Mouse (Mus musculus): ENCODE measurements around the gene Cbx2.

DNA sequence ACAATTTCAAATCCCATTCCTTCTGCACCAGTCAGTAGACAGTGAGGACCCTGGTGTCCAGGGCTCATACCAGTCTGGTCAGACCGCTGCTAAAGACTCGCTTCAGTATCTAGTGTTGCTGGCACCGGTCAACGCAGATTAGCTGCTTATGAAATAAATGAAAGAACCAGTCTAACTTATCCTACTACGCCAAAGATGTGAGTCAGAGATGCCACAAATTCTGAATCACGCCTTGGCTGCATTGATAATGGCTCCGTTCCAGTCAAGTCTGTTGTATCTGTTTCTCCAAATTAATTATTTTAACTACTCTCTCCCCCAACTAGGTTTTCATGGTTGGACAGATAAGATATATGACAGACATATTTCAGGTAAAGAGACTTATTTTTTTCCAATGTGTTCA lies 1.6 kb upstream of the Cbx2 start:
- TF ChIP-seq POLR2A (IDR thresholded peaks at IDR 0.05; ENCODE audit: low read depth, low read length) (no peak), CTCF (IDR thresholded peaks at IDR 0.05; ENCODE audit: borderline replicate concordance, insufficient read depth, low read length) (no peak)

Measured in embryonic fibroblast, embryonic 13.5 days (primary cell).